Mouse (Mus musculus) ES-E14 (cell line): ENCODE measurements around the gene Tiam1.

Source experiments
- CHD2 ChIP-seq: IDR thresholded peaks from 2 replicates; pipeline ENCODE4 v1.6.1; 2014; ENCODE audit warnings: mild to moderate bottlenecking, low read depth, low read length, inconsistent platforms
- HCFC1 ChIP-seq: IDR thresholded peaks from 2 replicates; pipeline ENCODE4 v1.6.1; 2012; ENCODE audit warnings: low read length, inconsistent platforms, borderline replicate concordance; ENCODE audit not compliant: insufficient read depth

GRCm38 (mm10) chr16:89921370-89921769 lies 222.2 kb downstream of the Tiam1 start:
- no peak for TF ChIP-seq HCFC1
- no peak for TF ChIP-seq CHD2
